8 mouse cellular contexts compared by ENCODE assay signal in genomic region chr7:13288621-13289020, GRCm38 (mm10). TPM values are rescaled to one million over a fixed set of nuclear protein-coding genes. Genes with fewer than 3 reads are reported as not detected.
DNase-seq lines count a peak whose midpoint lies in the region; ATAC-seq and TF ChIP-seq lines count a peak whose summit lies in the region.
"Had no signal": no experiment of that assay in that cellular context is flagged by ENCODE, and none has a peak within 500 bp of the region (broad histone marks: within the 10 kb centered on the region; RNA-seq: fewer than 3 reads in every experiment).

No protein-coding gene starts in this region.

- no peak overlapping the region for H3K4me3 ChIP-seq in limb, embryonic 11.5 days (ENCODE audit: low read depth, low read length)
- H3K4me3 ChIP-seq in limb, embryonic 10.5 days: no peak overlapping the region
- no peak overlapping the region for H3K4me3 ChIP-seq in forebrain, embryonic 14.5 days (ENCODE audit: low read depth, low read length)
- H3K4me3 ChIP-seq in liver, embryonic 14.5 days (ENCODE audit: insufficient read depth in 1 of 2, low read depth in 2 of 2, low read length in 2 of 2): no peak overlapping the region
- no peak overlapping the region for H3K4me3 ChIP-seq in small intestine, adult 2 months (ENCODE audit: low read depth, low read length)
- H3K4me3 ChIP-seq in heart, embryonic 10.5 days: no peak overlapping the region

- H3K9ac ChIP-seq in limb, embryonic 11.5 days (ENCODE audit: low read length): no peak overlapping the region
- H3K9ac ChIP-seq in forebrain, embryonic 14.5 days (ENCODE audit: low read length): no peak overlapping the region
- H3K9ac ChIP-seq in liver, embryonic 14.5 days (replicated peaks): no peak overlapping the region

- no peak for DNase-seq in limb, embryonic 11.5 days (ENCODE audit: low spot score)
- no peak for DNase-seq in limb, embryonic 10.5 days (ENCODE audit: low spot score)
- peak; percentile 32 for DNase-seq in Muller cell, postnatal 12 days (ENCODE audit: inconsistent ontology term)
- peak; percentile 70 for DNase-seq in forebrain, embryonic 14.5 days (ENCODE audit: low spot score)
- DNase-seq in liver, embryonic 14.5 days (ENCODE audit: low read depth in 3 of 3, low spot score in 3 of 3): no peak
- DNase-seq in heart, embryonic 10.5 days (ENCODE audit: low spot score): no peak

- no peak overlapping the region for H3K27ac ChIP-seq in limb, embryonic 11.5 days (replicated peaks; ENCODE audit: low read depth, low read length)
- H3K27ac ChIP-seq in limb, embryonic 10.5 days: no peak overlapping the region
- H3K27ac ChIP-seq in forebrain, embryonic 14.5 days (ENCODE audit: low read depth, low read length): no peak overlapping the region
- no peak overlapping the region for H3K27ac ChIP-seq in liver, embryonic 14.5 days
- H3K27ac ChIP-seq in small intestine, adult 2 months (ENCODE audit: insufficient read depth, low read depth, low read length): no peak overlapping the region
- H3K27ac ChIP-seq in heart, embryonic 10.5 days: no peak overlapping the region
- H3K27ac ChIP-seq: macrophage had no signal

- no peaks in the 10 kb centered on the region for H3K9me3 ChIP-seq in limb, embryonic 11.5 days (ENCODE audit: control insufficient read depth, low read length)
- no peaks in the 10 kb centered on the region for H3K9me3 ChIP-seq in limb, embryonic 10.5 days (replicated peaks)
- H3K9me3 ChIP-seq in forebrain, embryonic 14.5 days (replicated peaks; ENCODE audit: control insufficient read depth, low read length): no peaks in the 10 kb centered on the region
- no peaks in the 10 kb centered on the region for H3K9me3 ChIP-seq in liver, embryonic 14.5 days (ENCODE audit: control insufficient read depth, low read length)
- H3K9me3 ChIP-seq in heart, embryonic 10.5 days: no peaks in the 10 kb centered on the region

- H3K36me3 ChIP-seq in limb, embryonic 11.5 days (ENCODE audit: control insufficient read depth, insufficient read depth, low read length): peaks cover 24% of the 10 kb centered on the region
- H3K36me3 ChIP-seq in limb, embryonic 10.5 days: peaks cover 100% of the 10 kb centered on the region
- H3K36me3 ChIP-seq in forebrain, embryonic 14.5 days (ENCODE audit: control insufficient read depth, insufficient read depth, low read length): peaks cover 77% of the 10 kb centered on the region
- peaks cover 99% of the 10 kb centered on the region for H3K36me3 ChIP-seq in liver, embryonic 14.5 days (replicated peaks; ENCODE audit: control insufficient read depth, insufficient read depth, low read depth)
- peaks cover 12% of the 10 kb centered on the region; the same call in 1 of the 2 replicates for H3K36me3 ChIP-seq in small intestine, adult 2 months (ENCODE audit: control insufficient read depth, insufficient read depth, low read length)
- peaks cover 87% of the 10 kb centered on the region for H3K36me3 ChIP-seq in heart, embryonic 10.5 days

- no peaks in the 10 kb centered on the region for H3K27me3 ChIP-seq in limb, embryonic 11.5 days (ENCODE audit: control insufficient read depth, insufficient read depth, low read length)
- H3K27me3 ChIP-seq in limb, embryonic 10.5 days (ENCODE audit: low read depth, poor library complexity, severe bottlenecking): no peaks in the 10 kb centered on the region
- H3K27me3 ChIP-seq in forebrain, embryonic 14.5 days (replicated peaks; ENCODE audit: control insufficient read depth, insufficient read depth, low read length): no peaks in the 10 kb centered on the region
- H3K27me3 ChIP-seq in liver, embryonic 14.5 days (ENCODE audit: control insufficient read depth, insufficient read depth, low read length): no peaks in the 10 kb centered on the region
- no peaks in the 10 kb centered on the region for H3K27me3 ChIP-seq in small intestine, adult 2 months (ENCODE audit: control insufficient read depth, insufficient read depth, low read length)
- H3K27me3 ChIP-seq in heart, embryonic 10.5 days (ENCODE audit: insufficient read depth, poor library complexity, severe bottlenecking): no peaks in the 10 kb centered on the region

- no peak for TF ChIP-seq EP300 in liver, embryonic 14.5 days (IDR thresholded peaks at IDR 0.05; ENCODE audit: low read depth)

- 0 out of 2 replicates have a peak, but pooled peaks have one; percentile 44 for ATAC-seq in limb, embryonic 11.5 days (ENCODE audit: insufficient number of reproducible peaks, low FRiP score, low TSS enrichment, low read depth)
- peak; percentile 70 for ATAC-seq in forebrain, embryonic 14.5 days
- ATAC-seq in liver, embryonic 14.5 days (ENCODE audit: insufficient read depth): peak; percentile 28; the same call in 1 of the 2 replicates

- H3K4me1 ChIP-seq in limb, embryonic 11.5 days (ENCODE audit: control insufficient read depth, insufficient read depth, low read length): no peaks in the 10 kb centered on the region
- no peaks in the 10 kb centered on the region for H3K4me1 ChIP-seq in limb, embryonic 10.5 days
- no peaks in the 10 kb centered on the region for H3K4me1 ChIP-seq in forebrain, embryonic 14.5 days (ENCODE audit: control insufficient read depth, insufficient read depth, low read length)
- no peaks in the 10 kb centered on the region for H3K4me1 ChIP-seq in liver, embryonic 14.5 days (replicated peaks; ENCODE audit: control insufficient read depth in 2 of 2, insufficient read depth in 2 of 2, low read length in 1 of 2)
- no peaks in the 10 kb centered on the region for H3K4me1 ChIP-seq in small intestine, adult 2 months (ENCODE audit: control insufficient read depth, insufficient read depth, insufficient read length, low read length)
- H3K4me1 ChIP-seq in heart, embryonic 10.5 days: no peaks in the 10 kb centered on the region

- H3K4me2 ChIP-seq in limb, embryonic 11.5 days (ENCODE audit: low read depth, severe bottlenecking): no peak overlapping the region
- H3K4me2 ChIP-seq in forebrain, embryonic 14.5 days (ENCODE audit: low read length): no peak overlapping the region
- no peak overlapping the region for H3K4me2 ChIP-seq in liver, embryonic 14.5 days (ENCODE audit: low read depth)

- TF ChIP-seq CTCF in liver, embryonic 14.5 days (IDR thresholded peaks at IDR 0.05; ENCODE audit: low read depth): peak; percentile 70
- TF ChIP-seq CTCF in small intestine, adult 2 months (IDR thresholded peaks at IDR 0.05; ENCODE audit: extremely low read depth, insufficient read length, insufficient replicate concordance, low read depth, low read length): peak; percentile 55; the same call in 1 of the 2 replicates

- no peak for TF ChIP-seq POLR2A in small intestine, adult 2 months (IDR thresholded peaks at IDR 0.05; ENCODE audit: low read depth, low read length)

- 67% methylated on average over 5 of the region's 5 CpGs for WGBS in limb, embryonic 11.5 days
- 63% methylated on average over 5 of the region's 5 CpGs for WGBS in limb, embryonic 10.5 days
- WGBS in forebrain, embryonic 14.5 days: 41% methylated on average over 5 of the region's 5 CpGs
- WGBS in liver, embryonic 14.5 days (ENCODE audit: insufficient replicate concordance): 54% methylated on average over 5 of the region's 5 CpGs
- 51% methylated on average over 5 of the region's 5 CpGs for WGBS in small intestine, adult 2 months
- 48% methylated on average over 5 of the region's 5 CpGs for WGBS in heart, embryonic 10.5 days

RNA-seq across cellular contexts. Expression of gene Zswim9, which starts 10.1 kb away (rescaled TPM):
- 5.1 and 5.8 TPM in 2 replicates for polyA plus RNA-seq in limb, embryonic 11.5 days (2014; fragmentation: Nextera tagmentation; extraction: Ambion mirVana)
- polyA plus RNA-seq in limb, embryonic 10.5 days (2016; fragmentation: Nextera tagmentation; extraction: Ambion mirVana): 10.0 and 11.4 TPM in 2 replicates
- polyA plus RNA-seq in forebrain, embryonic 14.5 days (2014; fragmentation: Nextera tagmentation; extraction: Ambion mirVana): 7.1 and 9.0 TPM in 2 replicates
- 1.2 and 1.8 TPM in 2 replicates for polyA plus RNA-seq in liver, embryonic 14.5 days (2012; rRNA removed)
- polyA plus RNA-seq in liver, embryonic 14.5 days (2014; fragmentation: Nextera tagmentation; extraction: Ambion mirVana): 1.7 and 2.4 TPM in 2 replicates
- 1.7 and 2.4 TPM in 2 replicates for polyA plus RNA-seq in small intestine, adult 2 months (2012; rRNA removed)
- 7.6 and 7.9 TPM in 2 replicates for polyA plus RNA-seq in heart, embryonic 10.5 days (2016; fragmentation: Nextera tagmentation; extraction: Ambion mirVana)

RNA-seq across cellular contexts. Expression of gene Lig1, which starts 11.5 kb away (rescaled TPM):
- 173 and 185 TPM in 2 replicates for polyA plus RNA-seq in limb, embryonic 11.5 days (2014; fragmentation: Nextera tagmentation; extraction: Ambion mirVana)
- 163 and 169 TPM in 2 replicates for polyA plus RNA-seq in limb, embryonic 10.5 days (2016; fragmentation: Nextera tagmentation; extraction: Ambion mirVana)
- 54.9 and 62.0 TPM in 2 replicates for polyA plus RNA-seq in forebrain, embryonic 14.5 days (2014; fragmentation: Nextera tagmentation; extraction: Ambion mirVana)
- 46.1 and 70.0 TPM in 2 replicates for polyA plus RNA-seq in liver, embryonic 14.5 days (2012; rRNA removed)
- 117 and 133 TPM in 2 replicates for polyA plus RNA-seq in liver, embryonic 14.5 days (2014; fragmentation: Nextera tagmentation; extraction: Ambion mirVana)
- polyA plus RNA-seq in small intestine, adult 2 months (2012; rRNA removed): 4.0 and 10.1 TPM in 2 replicates
- polyA plus RNA-seq in heart, embryonic 10.5 days (2016; fragmentation: Nextera tagmentation; extraction: Ambion mirVana): 85.1 and 105 TPM in 2 replicates

RNA-seq across cellular contexts. Expression of gene Pla2g4c, which starts 35.8 kb away (rescaled TPM):
- polyA plus RNA-seq in limb, embryonic 11.5 days (2014; fragmentation: Nextera tagmentation; extraction: Ambion mirVana): 1.8 and 1.9 TPM in 2 replicates
- polyA plus RNA-seq in limb, embryonic 10.5 days (2016; fragmentation: Nextera tagmentation; extraction: Ambion mirVana): 1.9 TPM in 2 replicates
- 0.35 and 0.36 TPM in 2 replicates for polyA plus RNA-seq in forebrain, embryonic 14.5 days (2014; fragmentation: Nextera tagmentation; extraction: Ambion mirVana)
- polyA plus RNA-seq in liver, embryonic 14.5 days (2012; rRNA removed): 1.6 and 1.8 TPM in 2 replicates
- 1.4 and 1.7 TPM in 2 replicates for polyA plus RNA-seq in liver, embryonic 14.5 days (2014; fragmentation: Nextera tagmentation; extraction: Ambion mirVana)
- polyA plus RNA-seq in small intestine, adult 2 months (2012; rRNA removed): 0.61 and 4.5 TPM in 2 replicates
- 0.75 and 1.3 TPM in 2 replicates for polyA plus RNA-seq in heart, embryonic 10.5 days (2016; fragmentation: Nextera tagmentation; extraction: Ambion mirVana)
- polyA plus RNA-seq: macrophage had no signal

Comparison
In these comparisons a context has a peak if more than half of its experiments do, and no peak if none do; other contexts are left out.
1. DNase-seq: peak in Muller cell, postnatal 12 days (single experiment) and forebrain, embryonic 14.5 days (single experiment); none in limb, embryonic 11.5 days (single experiment), limb, embryonic 10.5 days (single experiment), liver, embryonic 14.5 days (0 of 3) and heart, embryonic 10.5 days (single experiment).
2. Peak in every context shown above with its lines, with median percentiles within 50 percentile points of each other: ATAC-seq.